Mouse (Mus musculus): Measurements from ENCODE around the gene Ryr3. TPM values are rescaled to one million over a fixed set of nuclear protein-coding genes. Genes with fewer than 3 reads are reported as not detected.

The Ryr3 gene
- polyA plus RNA-seq, 1 experiment from 2014 or later = 2.1 TPM

DNA sequence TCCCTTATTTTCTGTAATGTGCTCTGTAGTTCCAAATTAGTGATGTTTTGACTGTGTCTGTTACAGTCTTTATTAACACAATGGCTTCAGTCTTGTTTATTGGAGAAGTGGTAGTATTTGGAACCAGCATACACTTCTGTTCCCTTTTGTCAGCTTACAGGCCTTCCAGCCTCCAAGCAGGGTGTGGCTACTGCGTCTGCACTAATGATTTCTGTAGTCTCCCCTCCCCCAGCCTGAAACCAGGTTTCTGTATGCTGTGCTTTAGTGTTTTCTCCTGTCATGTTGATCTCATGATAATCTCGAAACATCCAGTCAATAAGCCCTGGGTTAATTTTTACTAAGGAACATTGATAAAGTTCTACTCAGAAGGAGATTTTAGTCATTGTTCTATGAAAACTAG lies 623.6 kb downstream of the Ryr3 start:
- DNase-seq (ENCODE audit: low spot score) (peak; percentile 26), ATAC-seq (ENCODE audit: low FRiP score, low TSS enrichment) (no peak)

DNA sequence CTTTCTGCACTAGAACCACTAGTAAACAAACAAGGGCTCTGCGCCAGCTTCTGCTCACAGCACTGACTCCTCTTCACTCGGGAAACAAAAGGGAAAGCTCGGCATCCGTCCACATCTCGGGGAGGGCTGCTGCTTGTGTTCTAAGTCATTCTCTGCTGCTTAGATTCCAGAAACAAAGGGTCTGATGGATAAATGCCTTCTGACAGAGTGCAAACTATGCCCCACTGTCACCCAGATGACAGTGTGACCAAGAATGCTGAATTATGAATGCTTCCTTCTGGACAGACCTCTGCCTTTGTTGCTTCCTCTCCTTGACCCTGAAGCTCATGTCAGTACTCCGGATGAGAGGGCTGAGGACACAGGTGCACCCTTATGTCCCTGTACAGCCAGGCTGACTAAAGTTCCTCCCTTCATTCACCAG lies 625.4 kb downstream of the Ryr3 start:
- no peaks in the 10 kb centered on the region for H3K27me3 ChIP-seq (ENCODE audit: control insufficient read depth, insufficient read depth, low read length)
- no peak for DNase-seq (ENCODE audit: low spot score)
- H3K4me2 ChIP-seq (replicated peaks; ENCODE audit: low read depth) = no peak overlapping the region
- no peak overlapping the region for H3K4me3 ChIP-seq (ENCODE audit: low read depth, low read length)
- no peak overlapping the region for H3K27ac ChIP-seq (replicated peaks)
- no peaks in the 10 kb centered on the region for H3K36me3 ChIP-seq (ENCODE audit: control insufficient read depth, insufficient read depth, low read length)
- no peak overlapping the region for H3K9ac ChIP-seq (ENCODE audit: low read length)
- WGBS = 53% methylated on average over 6 of the region's 6 CpGs
- no peaks in the 10 kb centered on the region for H3K9me3 ChIP-seq (ENCODE audit: control insufficient read depth, low read length)
- no peaks in the 10 kb centered on the region for H3K4me1 ChIP-seq (replicated peaks; ENCODE audit: control insufficient read depth, insufficient read depth)
- no peak for ATAC-seq (ENCODE audit: low FRiP score, low TSS enrichment)
- TF ChIP-seq CTCF (IDR thresholded peaks at IDR 0.05; ENCODE audit: low read depth) (no peak), EP300 (optimal IDR thresholded peaks at IDR 0.05) (no peak)

More for the DNA sequence above, 623.6 kb downstream of the Ryr3 start:
- TF ChIP-seq EP300 (optimal IDR thresholded peaks at IDR 0.05) = no peak
- Histone ChIP-seq H3K4me2 (replicated peaks; ENCODE audit: low read depth) (no peak overlapping the region), H3K36me3 (ENCODE audit: control insufficient read depth, insufficient read depth, low read length) (no peaks in the 10 kb centered on the region), H3K27me3 (ENCODE audit: control insufficient read depth, insufficient read depth, low read length) (no peaks in the 10 kb centered on the region), H3K27ac (replicated peaks) (no peak overlapping the region), H3K4me1 (replicated peaks; ENCODE audit: control insufficient read depth, insufficient read depth) (no peaks in the 10 kb centered on the region), H3K4me3 (ENCODE audit: low read depth, low read length) (no peak overlapping the region), H3K9me3 (ENCODE audit: control insufficient read depth, low read length) (no peaks in the 10 kb centered on the region), H3K9ac (ENCODE audit: low read length) (no peak overlapping the region)
- 34% methylated on average over 2 of the region's 2 CpGs for WGBS

DNA sequence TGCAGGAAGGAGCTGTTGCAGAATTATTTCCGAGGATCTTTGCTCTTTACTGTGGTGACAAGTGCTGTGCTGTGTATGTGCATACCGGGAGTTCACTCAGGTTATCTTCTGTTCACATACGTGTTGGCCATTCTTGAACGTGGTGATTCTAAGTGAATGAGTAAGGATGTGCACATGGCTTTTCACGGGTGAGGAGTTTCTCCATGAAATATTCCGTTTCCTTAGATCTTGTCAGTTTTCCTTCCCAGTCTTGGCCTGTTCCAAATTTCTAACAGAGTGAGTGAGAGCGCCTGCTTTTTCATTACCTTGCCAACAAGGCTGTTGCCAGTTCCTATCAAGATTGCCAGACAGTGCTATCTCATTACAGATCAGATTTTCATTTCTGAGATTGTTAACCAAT lies 625.9 kb downstream of the Ryr3 start:
- H3K4me3 ChIP-seq (ENCODE audit: low read depth, low read length) = no peak overlapping the region
- no peaks in the 10 kb centered on the region for H3K4me1 ChIP-seq (replicated peaks; ENCODE audit: control insufficient read depth, insufficient read depth)
- TF ChIP-seq EP300 (optimal IDR thresholded peaks at IDR 0.05) (no peak), CTCF (IDR thresholded peaks at IDR 0.05; ENCODE audit: low read depth) (no peak)
- H3K9me3 ChIP-seq (ENCODE audit: control insufficient read depth, low read length) = no peaks in the 10 kb centered on the region
- no peak overlapping the region for H3K27ac ChIP-seq (replicated peaks)
- no peak for ATAC-seq (ENCODE audit: low FRiP score, low TSS enrichment)
- H3K9ac ChIP-seq (ENCODE audit: low read length) = no peak overlapping the region
- 73% methylated on average over 7 of the region's 7 CpGs for WGBS
- no peaks in the 10 kb centered on the region for H3K27me3 ChIP-seq (ENCODE audit: control insufficient read depth, insufficient read depth, low read length)
- no peaks in the 10 kb centered on the region for H3K36me3 ChIP-seq (ENCODE audit: control insufficient read depth, insufficient read depth, low read length)
- H3K4me2 ChIP-seq (replicated peaks; ENCODE audit: low read depth) = no peak overlapping the region
- no peak for DNase-seq (ENCODE audit: low spot score)

Small RNAs within 50 kb of the gene (microRNA-seq; reads per million reads assigned to microRNA genes)
- not detected for gene Gm44374

Other genes with a start within 250 kb of the Ryr3 start
- gene Tmco5b, start 68.6 kb upstream of the Ryr3 start, polyA plus RNA-seq (2015; fragmentation: Nextera tagmentation; extraction: Ambion mirVana) = not detected in 2 replicates
- 5.1 and 5.2 TPM in 2 replicates for gene Fmn1, start 110.6 kb upstream of the Ryr3 start, polyA plus RNA-seq (2015; fragmentation: Nextera tagmentation; extraction: Ambion mirVana)